Mouse (Mus musculus) adrenal gland, postnatal 10 days (tissue): Measurements from ENCODE around the gene E130311K13Rik. TPM values are rescaled to one million over a fixed set of nuclear protein-coding genes. Genes with fewer than 3 reads are reported as not detected.

Experiments
- DNase-seq: peaks from one replicate; pipeline ENCODE4 v3.0.0; 2021; ENCODE audit warnings: mixed read lengths
- total RNA-seq, 2 experiments: library from RNA; stranded (reverse); gene quantifications; 2 replicates each; pipeline ENCODE4 v1.2.3; 2021

The E130311K13Rik gene
- total RNA-seq, 2 experiments from 2014 or later = 10.2 to 13.5 TPM

DNA sequence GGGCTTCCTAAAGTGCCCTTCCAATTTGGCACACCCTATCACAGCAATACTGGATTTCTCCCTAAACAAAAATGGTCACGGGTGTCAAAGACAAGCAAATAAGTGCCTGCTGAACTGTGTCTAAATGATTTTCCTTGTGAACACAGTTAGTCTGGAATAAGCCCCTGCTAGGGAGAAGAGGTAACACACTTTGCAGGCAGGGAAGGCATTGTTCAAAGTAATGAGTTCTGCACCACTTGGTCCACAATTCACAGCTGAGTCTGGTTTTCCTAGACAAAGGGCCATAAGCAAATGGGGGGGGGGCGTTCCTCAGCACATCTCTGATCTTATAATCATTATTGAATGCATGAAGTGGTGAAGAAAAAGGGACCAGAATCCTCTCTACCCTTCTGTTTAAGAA is 33.5 kb downstream of the E130311K13Rik start:
- no peak for DNase-seq

DNA sequence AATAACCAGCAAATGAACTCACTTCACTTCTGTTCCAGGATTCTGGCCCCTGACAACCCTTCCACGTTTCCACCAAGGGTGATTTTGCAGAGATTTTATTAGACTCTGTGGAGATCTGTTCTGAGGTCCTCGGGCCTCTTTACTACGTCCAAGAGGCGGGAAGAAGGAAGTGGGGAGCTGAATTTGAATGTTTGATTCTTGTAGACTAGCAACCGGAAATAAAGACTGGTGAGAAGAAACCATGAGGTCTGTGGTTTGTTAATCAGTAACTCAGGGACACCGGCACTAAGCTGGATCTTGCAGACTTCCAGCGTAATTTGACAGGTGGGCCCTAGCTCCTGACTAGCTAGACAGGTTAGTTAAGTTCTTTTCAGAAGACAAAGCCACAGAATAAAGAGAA is 35.6 kb downstream of the E130311K13Rik start:
- no peak for DNase-seq

DNA sequence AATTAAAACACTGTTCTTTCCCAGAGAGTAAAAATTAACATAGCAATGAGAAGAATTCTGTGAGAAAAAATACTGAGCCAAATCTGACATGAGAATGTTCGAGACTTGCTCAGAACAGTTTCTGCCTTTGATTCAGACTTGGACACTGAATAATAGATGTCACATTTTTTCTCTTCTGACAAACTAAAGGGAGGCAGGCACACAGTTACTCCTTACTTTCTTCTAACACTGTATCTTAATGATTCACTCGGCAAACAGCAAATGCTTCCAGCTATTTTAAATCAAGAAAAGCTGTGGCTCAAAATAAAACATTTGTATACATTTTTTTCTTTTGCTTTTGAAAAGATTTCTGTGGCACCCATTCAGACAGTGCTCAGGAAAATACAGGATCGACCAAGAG is 37.1 kb downstream of the E130311K13Rik start:
- no peak for DNase-seq

DNA sequence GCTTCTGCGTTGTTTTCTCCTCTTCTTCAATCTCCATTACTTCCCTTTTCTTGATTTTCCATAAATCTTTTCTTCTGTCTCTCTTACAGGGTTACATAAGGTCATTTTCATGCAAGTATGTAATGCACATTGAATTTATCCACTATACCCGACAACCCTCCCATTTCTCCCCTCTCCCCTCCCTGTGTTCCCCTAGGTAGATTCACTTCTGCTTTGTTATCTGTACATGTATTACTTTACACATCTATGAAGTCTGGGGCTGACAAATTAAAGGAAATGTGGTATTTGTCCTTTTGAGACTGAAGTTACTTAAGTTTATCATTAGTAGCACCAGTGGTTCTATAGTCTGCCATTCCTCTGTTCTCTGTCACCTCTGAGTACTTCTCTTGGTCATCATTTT is 48.2 kb downstream of the E130311K13Rik start:
- DNase-seq = no peak

DNA sequence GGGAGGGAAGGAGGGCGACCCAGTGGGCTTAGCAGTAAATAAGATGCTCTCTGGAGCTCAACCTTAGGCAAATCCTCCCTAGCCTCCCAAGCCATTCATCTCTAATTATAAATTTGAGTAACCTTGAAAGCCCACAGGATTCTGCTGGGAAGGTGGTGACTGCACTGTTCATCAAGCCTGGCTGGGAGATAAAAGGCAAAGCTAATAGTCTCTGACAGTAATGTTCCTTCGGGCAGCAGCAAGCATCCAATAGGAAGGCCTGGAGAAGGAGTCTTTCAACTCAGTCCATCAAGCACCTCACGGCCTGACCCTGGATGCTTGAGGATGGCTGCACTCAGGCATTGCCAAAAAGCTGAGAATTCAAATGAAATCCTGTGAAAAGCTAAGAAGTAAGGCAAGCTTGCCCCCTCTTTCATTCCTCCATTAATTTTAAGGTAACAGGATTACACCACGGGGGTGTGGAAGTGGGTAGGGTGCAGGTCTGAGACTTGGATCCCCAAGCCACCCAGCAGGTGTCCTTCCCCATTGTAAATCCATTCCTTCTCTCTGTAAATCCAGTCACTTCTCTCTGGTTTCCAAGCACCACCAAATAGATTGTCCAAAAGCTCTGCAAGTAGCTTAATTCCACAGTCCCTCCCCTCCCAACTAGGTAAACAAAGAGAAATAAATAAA is 50.1 kb downstream of the E130311K13Rik start:
- DNase-seq = no peak

DNA sequence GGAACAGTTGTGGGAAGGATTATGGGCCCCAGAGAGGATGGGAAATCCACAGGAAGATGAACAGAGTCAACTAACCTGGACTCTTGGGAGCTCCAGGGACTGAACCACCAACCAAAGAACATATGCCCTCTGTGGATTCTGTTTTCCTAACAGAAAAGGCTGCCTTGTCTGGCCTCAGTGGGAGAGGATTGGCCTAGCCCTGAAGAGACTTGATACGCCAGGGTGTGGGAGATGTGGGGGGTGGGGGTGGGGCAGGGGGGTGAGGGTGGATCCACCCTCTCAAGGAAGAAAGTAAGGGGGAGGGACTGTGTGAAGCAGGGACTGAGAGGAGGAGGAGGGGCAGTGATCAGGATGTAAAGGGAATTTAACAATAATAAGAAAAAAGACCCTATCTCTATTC is 56.5 kb downstream of the E130311K13Rik start:
- no peak for DNase-seq

DNA sequence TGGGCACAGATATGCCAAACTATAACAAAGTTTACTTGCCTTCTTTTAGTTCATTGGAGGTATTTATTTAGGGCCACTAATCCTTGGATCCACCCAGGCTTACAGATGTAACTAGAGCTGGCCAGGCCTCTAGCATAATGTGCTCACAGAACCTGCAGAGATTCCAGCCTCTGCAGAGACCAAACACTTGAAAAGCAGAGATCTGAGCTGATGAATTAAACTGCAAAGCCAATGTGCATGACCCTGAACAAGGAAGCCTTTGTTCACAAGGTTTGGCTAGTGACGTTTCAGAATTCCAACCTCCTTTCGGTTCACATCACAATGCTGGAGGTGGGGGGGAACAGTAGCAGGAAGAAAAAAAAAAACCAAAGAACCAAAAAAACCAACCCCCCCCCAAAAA is 58.0 kb downstream of the E130311K13Rik start:
- no peak for DNase-seq

DNA sequence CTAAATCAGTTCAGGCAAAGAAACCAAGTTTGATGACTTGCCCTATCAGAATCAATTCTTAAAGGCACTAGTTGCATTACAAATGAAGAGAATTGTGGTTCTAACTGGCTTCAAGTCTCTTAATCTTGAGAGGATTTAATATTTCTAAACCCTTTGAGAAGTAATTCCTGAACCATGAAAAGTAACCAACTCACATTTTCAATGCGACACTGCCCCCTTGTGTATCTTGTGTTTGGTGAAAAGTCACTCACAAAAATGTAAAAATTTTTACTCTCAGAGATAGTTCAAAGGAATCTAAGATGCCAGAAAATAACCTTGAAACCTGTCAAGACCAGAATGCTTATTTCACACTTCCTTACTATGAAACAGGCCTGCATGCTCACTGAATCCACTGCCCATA is 61.0 kb downstream of the E130311K13Rik start:
- DNase-seq = peak; percentile 61

DNA sequence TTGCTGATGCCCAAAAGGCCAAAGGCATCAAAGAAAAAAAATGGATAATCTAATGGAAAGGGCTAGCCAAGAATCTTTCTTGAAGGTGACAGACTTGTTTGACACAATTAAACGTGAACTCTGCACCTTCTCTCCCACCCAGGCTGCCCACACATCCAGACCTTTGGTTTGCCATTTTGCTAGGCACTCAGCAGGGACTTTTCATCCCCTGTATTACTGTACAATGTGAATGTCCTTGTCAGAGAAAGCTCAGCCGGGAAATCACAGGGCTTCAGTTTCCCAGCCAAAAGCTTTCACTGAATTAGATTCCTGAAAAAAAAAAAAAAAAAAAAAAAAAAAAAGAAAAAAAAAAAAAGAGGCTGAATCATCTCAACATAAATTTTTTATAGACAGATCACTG is 64.2 kb downstream of the E130311K13Rik start:
- DNase-seq = no peak

Other genes starting within 250 kb of the E130311K13Rik start
- under 1 TPM; 0.36 to 0.39 TPM for gene Plch1, start 30.0 kb downstream of the E130311K13Rik start, total RNA-seq
- gene Slc33a1, start 35.3 kb upstream of the E130311K13Rik start, total RNA-seq = 10 to 100 TPM; 23.7 to 26.5 TPM
- 10 to 100 TPM; 28.8 to 37.7 TPM for gene Gmps, start 46.6 kb upstream of the E130311K13Rik start, total RNA-seq
- under 1 TPM; 0.18 to 0.39 TPM for gene Vmn2r1, start 152.1 kb upstream of the E130311K13Rik start, total RNA-seq
- not detected for gene Vmn2r2, start 212.5 kb upstream of the E130311K13Rik start, total RNA-seq